Mouse (Mus musculus) telencephalon, adult 2 months (tissue): Measurements from ENCODE around the gene Pkig.
"Not testable (repeated sequence)": the region's sequence is repeated elsewhere in the genome, so short reads cannot be mapped to it uniquely, and the experiment has no call there.

ENCODE experiments used
- DNase-seq: peaks from one replicate; pipeline ENCODE4 v3.0.0-alpha.2; 2011; ENCODE audit warnings: low read depth, low spot score

Gene Pkig

GRCm38 (mm10) chr2:163643576-163643971 is 14.6 kb upstream of the Pkig start:
- DNase-seq, result no peak

GRCm38 (mm10) chr2:163644047-163644446 is 14.1 kb upstream of the Pkig start:
- DNase-seq, result no peak

GRCm38 (mm10) chr2:163644575-163645385 is 13.4 kb upstream of the Pkig start, which contains the start of gene Serinc3:
Gene Serinc3 (minus strand): TSS chr2:163645131.
- peak; percentile 96 for DNase-seq

- no peak for DNase-seq
Measured at GRCm38 (mm10) chr2:163645700-163646460, 12.3 kb upstream of the Pkig start.

- DNase-seq, result no peak
Measured at GRCm38 (mm10) chr2:163646461-163647080, 11.6 kb upstream of the Pkig start.

GRCm38 (mm10) chr2:163655699-163656098 is 2.5 kb upstream of the Pkig start:
- DNase-seq, result not testable (repeated sequence)

- no peak for DNase-seq
Measured at GRCm38 (mm10) chr2:163657486-163657885, 700 bp upstream of the Pkig start.

- no peak for DNase-seq
Measured at GRCm38 (mm10) chr2:163658941-163659340, 755 bp downstream of the Pkig start.

- DNase-seq, result no peak
Measured at GRCm38 (mm10) chr2:163659431-163659830, 1.2 kb downstream of the Pkig start.

GRCm38 (mm10) chr2:163660103-163660701 is 2.0 kb downstream of the Pkig start:
- DNase-seq, result no peak

GRCm38 (mm10) chr2:163661371-163661850 is 3.2 kb downstream of the Pkig start:
- DNase-seq, result peak; percentile 93

GRCm38 (mm10) chr2:163662076-163662475 is 3.9 kb downstream of the Pkig start:
- DNase-seq, result no peak

- no peak for DNase-seq
Measured at GRCm38 (mm10) chr2:163662698-163663221, 4.6 kb downstream of the Pkig start.

GRCm38 (mm10) chr2:163663930-163664329 is 5.7 kb downstream of the Pkig start:
- DNase-seq, result no peak

- no peak for DNase-seq
Measured at GRCm38 (mm10) chr2:163667045-163667444, 8.9 kb downstream of the Pkig start.

- no peak for DNase-seq
Measured at GRCm38 (mm10) chr2:163670872-163671594, 12.8 kb downstream of the Pkig start.

- no peak for DNase-seq
Measured at GRCm38 (mm10) chr2:163674397-163674796, 16.2 kb downstream of the Pkig start.

- DNase-seq, result peak; percentile 90
Measured at GRCm38 (mm10) chr2:163675144-163675619, 17.0 kb downstream of the Pkig start.

GRCm38 (mm10) chr2:163675662-163676061 is 17.5 kb downstream of the Pkig start:
- no peak for DNase-seq

GRCm38 (mm10) chr2:163676321-163676720 is 18.1 kb downstream of the Pkig start:
- DNase-seq, result no peak

- DNase-seq, result no peak
Measured at GRCm38 (mm10) chr2:163676745-163677144, 18.6 kb downstream of the Pkig start.
